Mouse (Mus musculus) embryo, embryonic 10 days (tissue): ENCODE measurements around the gene Zfp526.

Experiments
- DNase-seq: peaks from one replicate; pipeline ENCODE4 v3.0.0-alpha.2; 2015; ENCODE audit warnings: low spot score

Gene Zfp526

DNA sequence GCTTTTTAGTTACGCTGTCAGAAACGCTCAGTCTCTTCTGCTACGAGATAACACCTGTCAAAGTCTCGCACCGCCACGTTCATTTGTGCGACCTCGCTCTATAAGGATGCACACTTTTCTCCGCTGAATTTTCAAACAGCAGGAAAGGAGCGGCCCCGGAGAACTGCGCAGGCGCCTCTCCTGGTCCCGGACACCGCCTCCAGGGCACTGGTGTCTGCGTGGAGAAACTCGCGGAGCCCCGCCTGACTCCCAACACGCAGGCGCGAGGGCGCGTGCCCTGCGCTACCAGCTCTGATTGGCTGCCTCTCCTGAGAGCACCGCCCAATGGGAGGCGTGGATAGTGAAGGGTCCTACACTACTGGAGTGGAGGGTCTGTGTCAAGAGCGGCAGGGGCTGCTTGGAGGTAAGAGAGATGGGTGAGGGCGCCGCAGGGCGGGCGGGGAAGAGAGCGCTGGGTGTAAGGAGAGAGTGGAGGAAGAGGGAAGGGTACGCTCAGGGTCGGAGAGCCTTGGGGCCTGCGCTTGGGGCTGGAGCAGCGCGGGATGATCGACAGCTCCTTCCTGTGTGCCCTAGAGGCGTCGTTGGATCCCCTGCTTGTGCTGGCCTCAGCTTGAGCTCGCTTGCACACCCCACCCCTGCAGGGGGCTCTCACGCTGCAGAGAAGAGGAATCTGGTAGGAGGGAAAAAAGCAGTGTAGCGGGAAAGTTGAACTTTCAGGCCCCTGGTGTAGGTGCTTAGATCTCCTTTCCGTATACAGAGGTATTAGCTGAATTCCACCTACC, at the start of gene Zfp526:
Zfp526 (plus strand) TSS at position 324 of the 782 bp plus-strand sequence.
- DNase-seq: peak; percentile 100

GRCm38 (mm10) chr7:25172669-25173068, 48.6 kb upstream of the Zfp526 start:
- DNase-seq: no peak

DNA sequence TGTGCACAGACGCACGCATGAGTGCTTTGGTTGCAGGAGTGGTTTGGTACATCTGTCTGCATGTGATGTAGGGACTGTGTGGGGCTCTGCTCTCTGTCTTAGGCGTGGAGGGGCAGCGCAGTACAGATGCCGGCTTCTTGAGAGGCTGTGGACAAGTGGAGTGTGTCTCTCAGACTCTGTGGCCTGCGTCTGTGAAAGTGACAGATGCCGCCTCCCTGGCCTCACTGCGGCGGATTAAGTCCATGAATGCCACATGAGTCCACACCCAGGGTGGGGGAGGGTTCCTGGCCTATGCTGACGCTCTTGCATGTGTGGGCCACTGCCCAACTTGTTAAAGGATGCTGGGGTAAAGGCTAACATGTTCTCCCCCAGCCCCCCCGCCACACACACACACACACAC, 46.9 kb upstream of the Zfp526 start:
- no peak for DNase-seq

DNA sequence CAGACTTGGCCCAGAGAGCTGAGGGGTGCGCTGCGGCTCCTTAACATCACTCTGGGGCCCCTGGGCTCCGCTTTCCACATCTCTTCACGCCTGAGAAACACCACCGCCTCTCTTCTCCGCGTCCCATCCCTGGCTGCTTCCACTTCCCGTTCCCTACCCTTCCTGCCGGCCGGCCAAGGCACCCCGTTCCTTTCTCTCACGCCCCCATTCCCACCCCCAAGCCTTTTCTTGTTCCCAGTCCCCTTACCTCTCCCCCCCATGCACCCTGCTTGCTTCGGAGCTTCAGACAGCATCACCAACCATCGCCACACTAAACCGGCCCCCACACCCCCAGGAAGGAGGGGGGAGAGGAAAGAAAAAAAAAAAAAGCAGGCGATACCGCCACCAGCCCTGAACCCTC, 42.9 kb upstream of the Zfp526 start:
- DNase-seq: no peak

GRCm38 (mm10) chr7:25178787-25179605, 42.2 kb upstream of the Zfp526 start:
- peak; percentile 42 for DNase-seq

GRCm38 (mm10) chr7:25179606-25180161, 41.5 kb upstream of the Zfp526 start, which contains the start of gene Pou2f2:
TSS of gene Pou2f2 (minus strand) at chr7:25179726.
- peak; percentile 88 for DNase-seq

GRCm38 (mm10) chr7:25180512-25180911, 40.7 kb upstream of the Zfp526 start:
- DNase-seq: no peak

DNA sequence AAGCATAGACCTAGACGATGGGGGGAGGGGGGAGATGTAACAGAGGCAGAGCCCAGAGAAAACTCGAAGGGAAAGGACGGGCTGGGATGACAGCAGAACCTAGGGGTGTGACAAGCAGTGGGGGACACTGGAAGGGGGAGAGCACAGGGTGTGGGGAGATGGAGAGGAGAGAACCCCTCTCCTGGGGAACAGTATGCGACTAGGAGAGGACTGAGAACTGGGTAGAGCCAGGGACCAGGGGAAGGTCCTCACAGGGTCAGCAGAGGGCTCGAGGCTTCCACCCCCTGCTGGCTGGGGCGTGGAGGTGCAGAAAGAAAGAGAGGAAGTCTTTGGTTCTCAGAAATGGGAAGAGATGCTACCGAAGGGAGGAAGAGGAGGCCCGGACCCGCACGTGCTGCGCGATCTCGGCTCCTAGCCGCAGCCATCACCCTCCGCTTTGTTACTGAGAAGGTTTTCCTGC, 39.9 kb upstream of the Zfp526 start:
- DNase-seq: peak; percentile 82

DNA sequence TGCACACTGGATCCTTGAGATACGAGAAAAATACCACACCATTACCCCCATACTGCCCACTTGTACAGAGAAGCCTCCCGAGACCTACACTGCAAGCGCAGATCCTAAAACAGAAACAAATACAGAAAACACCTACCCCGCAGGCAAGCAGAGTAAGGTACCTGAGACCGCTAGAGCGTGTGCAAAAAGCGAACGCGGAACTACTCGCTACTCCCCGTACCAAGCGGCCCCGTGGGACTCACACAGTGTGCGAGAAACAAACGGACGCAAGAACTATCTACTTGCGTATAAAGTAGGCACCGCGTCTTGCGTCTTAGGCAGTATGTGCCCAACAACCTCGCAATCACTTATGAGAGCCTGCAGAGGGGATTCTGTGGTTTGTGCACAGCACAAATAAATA, 39.4 kb upstream of the Zfp526 start:
- DNase-seq: peak; percentile 31

- DNase-seq: no peak
Observed at GRCm38 (mm10) chr7:25184091-25184490, 37.1 kb upstream of the Zfp526 start.

DNA sequence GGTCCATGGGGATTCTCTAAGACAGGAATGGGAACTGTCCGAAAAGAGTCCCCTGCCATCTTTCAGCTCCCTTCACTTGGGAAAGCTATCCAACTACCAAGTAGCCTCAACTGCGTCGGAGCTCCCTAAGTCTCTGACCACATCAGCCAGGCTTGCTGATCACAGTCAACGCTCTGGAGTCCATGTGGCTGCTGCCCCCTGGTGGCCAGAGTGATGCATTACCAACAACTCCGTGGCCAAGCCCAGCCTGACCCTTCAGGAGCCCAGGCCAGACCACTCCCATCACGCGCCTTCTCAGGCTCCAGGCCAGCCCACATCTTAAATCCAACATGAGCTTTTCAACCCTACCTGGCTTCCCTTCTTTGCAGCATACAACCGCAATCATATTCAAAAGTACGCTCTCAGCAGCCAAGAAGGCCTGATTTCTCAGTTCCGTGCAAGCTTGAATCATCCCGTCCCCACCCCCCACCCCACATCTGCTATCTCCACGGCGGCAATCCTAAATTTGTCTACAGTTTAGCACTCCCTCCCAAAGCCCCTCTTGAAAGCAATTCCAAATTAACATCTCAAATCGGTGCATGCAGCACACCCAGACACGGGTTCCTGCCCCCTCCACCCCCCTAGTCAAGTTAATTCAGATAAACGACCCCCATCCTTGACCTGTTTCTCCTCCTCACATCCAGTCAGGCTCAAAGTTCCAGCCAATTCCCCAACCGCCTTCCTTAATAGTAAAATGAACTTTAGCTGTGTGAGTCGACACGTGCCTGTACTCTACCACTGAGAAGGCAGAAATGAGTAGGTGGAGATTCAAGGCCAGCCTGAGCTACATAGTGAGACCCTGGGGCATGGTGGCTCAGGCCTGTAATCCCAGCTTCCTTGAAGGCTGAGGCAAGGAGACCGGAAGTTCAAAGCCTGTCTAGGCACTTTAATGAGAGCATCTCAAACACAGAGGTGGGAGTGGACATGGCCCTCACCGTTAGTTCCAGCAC, 33.3 kb upstream of the Zfp526 start:
- DNase-seq: peak; percentile 98

- DNase-seq: no peak
Observed at GRCm38 (mm10) chr7:25190806-25191205, 30.4 kb upstream of the Zfp526 start.

- DNase-seq: no peak
Observed at GRCm38 (mm10) chr7:25192110-25192509, 29.1 kb upstream of the Zfp526 start.

GRCm38 (mm10) chr7:25195148-25195547, 26.1 kb upstream of the Zfp526 start:
- DNase-seq: no peak

DNA sequence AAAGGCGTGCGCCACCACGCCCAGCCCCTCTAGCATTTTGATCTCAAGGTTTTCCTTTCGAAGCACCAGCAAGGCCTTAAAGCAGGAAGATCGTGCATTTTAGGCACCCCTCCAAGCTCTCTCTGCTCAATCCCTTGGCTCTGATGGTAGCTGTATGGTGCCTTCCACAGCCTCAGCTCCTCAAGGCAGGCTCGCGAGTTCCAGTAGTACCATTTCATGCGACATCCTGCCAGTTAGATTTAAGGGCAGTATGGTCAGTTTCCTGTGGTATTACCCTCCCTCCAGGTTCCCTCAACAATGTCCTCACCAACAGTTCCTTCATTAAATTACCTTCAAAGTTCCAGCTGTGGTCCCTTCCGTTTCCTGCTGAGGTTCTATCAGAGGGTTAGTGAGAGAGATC, 25.1 kb upstream of the Zfp526 start:
- DNase-seq: no peak

GRCm38 (mm10) chr7:25197384-25198018, 23.7 kb upstream of the Zfp526 start:
- no peak for DNase-seq

DNA sequence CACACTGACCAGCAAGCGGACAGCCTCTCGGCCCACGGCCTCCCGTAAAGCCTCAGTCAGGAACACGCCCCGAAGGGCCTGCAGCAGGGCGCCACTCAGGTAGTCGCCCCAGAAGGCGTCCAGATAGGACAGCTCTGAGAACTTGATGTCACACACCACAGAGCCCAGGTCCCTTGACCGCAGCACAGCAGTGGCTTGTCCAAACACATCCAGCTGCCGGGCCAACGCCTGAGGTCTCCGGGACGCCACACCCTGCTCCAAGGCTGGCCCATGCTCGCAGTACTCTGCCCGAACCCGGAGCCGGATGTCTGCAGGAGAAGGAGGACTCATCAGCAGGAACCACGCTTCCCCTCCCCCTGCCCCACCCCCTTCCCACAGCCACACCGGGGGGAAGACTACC, 17.6 kb upstream of the Zfp526 start:
- no peak for DNase-seq

DNA sequence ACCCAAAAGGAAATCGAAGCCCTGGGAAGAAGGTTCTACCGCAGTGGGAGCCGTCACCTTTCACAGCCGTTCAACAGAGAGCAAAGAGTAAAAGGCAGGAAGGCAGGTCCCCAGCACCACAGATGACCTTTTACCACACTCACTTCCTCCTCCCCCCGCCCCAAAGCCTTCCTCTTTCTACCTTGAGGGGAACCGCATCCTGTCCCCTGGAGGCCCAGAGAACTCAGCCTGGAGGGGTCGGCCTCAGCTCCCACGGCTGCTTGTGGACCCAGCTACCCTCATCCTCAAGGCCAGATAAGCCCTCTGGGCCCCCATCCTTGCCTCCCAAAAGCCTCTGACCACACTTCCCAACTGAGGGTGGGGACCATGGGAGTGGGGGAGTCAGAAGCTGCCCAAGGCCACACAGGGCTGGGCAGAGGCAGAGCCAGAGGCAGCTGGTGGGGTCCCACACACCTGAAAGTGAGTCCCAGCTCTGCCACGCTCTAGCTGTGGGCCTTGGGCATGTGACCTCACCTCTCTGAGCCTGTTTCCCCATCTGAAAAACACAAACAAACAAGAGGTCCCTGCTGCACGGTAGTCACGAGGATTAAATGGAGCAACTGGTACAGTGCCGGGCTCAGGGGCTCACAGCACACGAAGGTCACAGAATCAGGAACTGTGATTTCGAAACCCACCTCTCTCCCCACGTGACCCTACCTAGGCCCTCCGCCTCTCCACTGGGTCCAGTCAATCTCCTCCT, 15.7 kb upstream of the Zfp526 start:
- DNase-seq: no peak

DNA sequence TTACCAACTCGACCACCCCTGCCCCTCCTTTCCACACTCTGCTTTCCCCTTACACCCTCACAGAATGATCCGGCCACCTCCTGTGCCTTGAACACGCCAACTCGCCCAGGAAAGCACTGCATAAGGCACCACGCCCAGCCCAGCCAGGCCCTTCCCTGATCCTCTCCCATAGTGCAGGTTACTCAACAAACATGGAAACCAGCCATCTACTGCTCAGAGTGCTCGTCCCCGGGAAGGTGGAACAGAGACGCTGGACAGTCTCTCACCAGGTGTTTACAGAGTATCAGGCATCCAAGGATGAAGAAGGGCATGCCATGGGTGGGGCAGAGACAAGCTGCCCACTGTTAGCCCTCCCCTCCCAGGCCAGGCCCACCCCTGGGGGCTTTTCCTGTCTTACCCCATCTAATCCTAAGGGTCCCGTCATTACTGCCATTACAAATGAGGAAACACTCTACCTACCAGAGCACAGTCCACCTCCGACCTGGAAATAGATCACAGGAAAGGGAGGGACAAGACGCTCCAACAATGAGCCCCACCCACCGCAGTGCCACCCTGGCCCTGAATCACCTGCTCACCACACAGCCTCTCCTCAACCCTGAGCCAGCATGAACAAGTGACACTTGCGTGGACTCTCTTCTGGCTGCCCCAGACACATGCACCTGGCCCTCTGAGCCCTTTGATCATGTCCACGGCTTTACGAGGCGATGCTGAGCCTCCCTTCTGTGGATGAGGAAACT, 15.0 kb upstream of the Zfp526 start:
- no peak for DNase-seq
